Mouse (Mus musculus) midbrain, embryonic 16.5 days (tissue): ENCODE measurements around the gene Slc26a3. TPM values are rescaled to one million over a fixed set of nuclear protein-coding genes. Genes with fewer than 3 reads are reported as not detected.

Source experiments
- ATAC-seq: fragments of 200-750 bp; cut with Nextera tagmentation; 2 replicates; pipeline ENCODE4 v1.8.0; 2017; ENCODE audit warnings: moderate TSS enrichment
- H3K27ac ChIP-seq: fragments of 300-500 bp; sonication (generic); 2 replicates; pipeline ENCODE4 v1.5.1; 2014; ENCODE audit warnings: mild to moderate bottlenecking, low read length, mixed read lengths
- H3K27me3 ChIP-seq: fragments of 300-500 bp; sonication (generic); 2 replicates; pipeline ENCODE4 v1.6.1; 2014; ENCODE audit warnings: low read depth, low read length, mixed read lengths; ENCODE audit not compliant: control insufficient read depth, insufficient read depth
- H3K36me3 ChIP-seq: fragments of 300-500 bp; sonication (generic); 2 replicates; pipeline ENCODE4 v1.6.1; 2014; ENCODE audit warnings: mild to moderate bottlenecking, low read length, moderate library complexity, mixed read lengths; ENCODE audit not compliant: control insufficient read depth, insufficient read depth
- H3K4me1 ChIP-seq: fragments of 300-500 bp; sonication (generic); 2 replicates; pipeline ENCODE4 v1.6.1; 2014; ENCODE audit warnings: mild to moderate bottlenecking, low read length, mixed read lengths; ENCODE audit not compliant: control insufficient read depth, insufficient read depth
- H3K4me2 ChIP-seq: fragments of 300-500 bp; sonication (generic); 2 replicates; pipeline ENCODE4 v1.6.1; 2014; ENCODE audit warnings: mild to moderate bottlenecking, low read length, mixed read lengths
- H3K4me3 ChIP-seq: fragments of 300-500 bp; sonication (generic); 2 replicates; pipeline ENCODE4 v1.5.1; 2014; ENCODE audit warnings: low read depth, mild to moderate bottlenecking, low read length, moderate library complexity, mixed read lengths
- H3K9ac ChIP-seq: fragments of 300-500 bp; sonication (generic); 2 replicates; pipeline ENCODE4 v1.6.1; 2014; ENCODE audit warnings: low read depth, low read length, mixed read lengths
- H3K9me3 ChIP-seq: fragments of 300-500 bp; sonication (generic); replicated peaks from 2 replicates; pipeline ENCODE4 v1.6.1; 2014; ENCODE audit warnings: mild to moderate bottlenecking, low read length, mixed read lengths; ENCODE audit not compliant: control insufficient read depth, poor library complexity, severe bottlenecking
- WGBS: fragments of 180-500 bp; shearing (Covaris S2); extraction: QIAGEN DNeasy Blood & Tissue Kit; methylation state at CpG from one replicate; pipeline ENCODE4 v1.1.7; 2014; 5-methylcytosine and 5-hydroxymethylcytosine counted together
- polyA plus RNA-seq: library from polyadenylated mRNA; unstranded; fragments of >200 nt; fragmentation: Nextera tagmentation; extraction: Ambion mirVana; gene quantifications from 2 replicates; pipeline ENCODE4 v1.2.1, GENCODE M21; 2015

The Slc26a3 gene
- polyA plus RNA-seq = 0.09 TPM in 1 of 2 replicates, not detected in the other

GRCm38 (mm10) chr12:31390571-31390970 lies at the start of gene Slc26a3:
Gene Slc26a3, plus strand, starts transcription at chr12:31390871.
- Histone ChIP-seq H3K4me3 (no peak within 1 kb of the TSS), H3K4me2 (no peak within 1 kb of the TSS), H3K36me3 (no peaks in the 10 kb centered on the region), H3K9me3 (no peaks in the 10 kb centered on the region), H3K27me3 (no peaks in the 10 kb centered on the region), H3K27ac (no peak within 1 kb of the TSS), H3K9ac (no peak within 1 kb of the TSS), H3K4me1 (no peaks in the 10 kb centered on the region)
- 81% methylated on average over 3 of the region's 3 CpGs for WGBS
- ATAC-seq = no peak

- peaks cover 13% of the 10 kb centered on the region for H3K4me1 ChIP-seq
- ATAC-seq = no peak
- WGBS = 31% methylated on average over 15 of the region's 15 CpGs
- no peak overlapping the region; the same call in 1 of the 2 replicates for H3K27ac ChIP-seq
- H3K36me3 ChIP-seq = peaks cover 6% of the 10 kb centered on the region; the same call in 1 of the 2 replicates
- H3K4me3 ChIP-seq = peak overlapping the region; percentile 97
- peak overlapping the region; percentile 88 for H3K9ac ChIP-seq
- no peaks in the 10 kb centered on the region for H3K9me3 ChIP-seq
- peak overlapping the region; percentile 84 for H3K4me2 ChIP-seq
- no peaks in the 10 kb centered on the region for H3K27me3 ChIP-seq
Observed at GRCm38 (mm10) chr12:31350191-31350943, 40.3 kb upstream of the Slc26a3 start.

- peaks cover 13% of the 10 kb centered on the region for H3K4me1 ChIP-seq
- no peaks in the 10 kb centered on the region for H3K27me3 ChIP-seq
- peak; percentile 100 for ATAC-seq
- 5% methylated on average over 65 of the region's 66 CpGs for WGBS
- H3K4me2 ChIP-seq = peak within 1 kb of the TSS; percentile 84
- peak within 1 kb of the TSS; percentile 88 for H3K9ac ChIP-seq
- H3K36me3 ChIP-seq = peaks cover 6% of the 10 kb centered on the region; the same call in 1 of the 2 replicates
- peak within 1 kb of the TSS; percentile 75 for H3K27ac ChIP-seq
- H3K9me3 ChIP-seq = no peaks in the 10 kb centered on the region
- peak within 1 kb of the TSS; percentile 97 for H3K4me3 ChIP-seq
Observed at GRCm38 (mm10) chr12:31350944-31351928, 39.4 kb upstream of the Slc26a3 start, which contains the start of gene Dld. Gene Dld, minus strand, starts transcription at chr12:31351453.

- H3K27ac ChIP-seq = no peak overlapping the region
- H3K9ac ChIP-seq = no peak overlapping the region
- no peaks in the 10 kb centered on the region for H3K9me3 ChIP-seq
- no peak overlapping the region for H3K4me2 ChIP-seq
- H3K27me3 ChIP-seq = no peaks in the 10 kb centered on the region
- no peak overlapping the region for H3K4me3 ChIP-seq
- 57% methylated on average over 3 of the region's 3 CpGs for WGBS
- H3K4me1 ChIP-seq = no peaks in the 10 kb centered on the region
- H3K36me3 ChIP-seq = no peaks in the 10 kb centered on the region
- no peak for ATAC-seq
Observed at GRCm38 (mm10) chr12:31366428-31366827, 24.2 kb upstream of the Slc26a3 start.

- Histone ChIP-seq H3K4me3 (no peak overlapping the region), H3K4me2 (no peak overlapping the region), H3K27me3 (no peaks in the 10 kb centered on the region), H3K9me3 (no peaks in the 10 kb centered on the region), H3K4me1 (no peaks in the 10 kb centered on the region), H3K27ac (no peak overlapping the region), H3K36me3 (no peaks in the 10 kb centered on the region), H3K9ac (no peak overlapping the region)
- ATAC-seq = no peak
- WGBS = 78% methylated on average over 5 of the region's 5 CpGs
Observed at GRCm38 (mm10) chr12:31367721-31368120, 22.9 kb upstream of the Slc26a3 start.

- no peaks in the 10 kb centered on the region for H3K36me3 ChIP-seq
- 79% methylated on average over 1 of the region's 1 CpGs for WGBS
- ATAC-seq = 0 out of 2 replicates have a peak, but pooled peaks have one; percentile 18
- no peaks in the 10 kb centered on the region for H3K9me3 ChIP-seq
- H3K4me2 ChIP-seq = no peak overlapping the region
- no peak overlapping the region for H3K9ac ChIP-seq
- H3K4me1 ChIP-seq = no peaks in the 10 kb centered on the region
- no peak overlapping the region for H3K27ac ChIP-seq
- no peaks in the 10 kb centered on the region for H3K27me3 ChIP-seq
- no peak overlapping the region for H3K4me3 ChIP-seq
Observed at GRCm38 (mm10) chr12:31369118-31369517, 21.6 kb upstream of the Slc26a3 start.

- Histone ChIP-seq H3K4me2 (no peak overlapping the region), H3K27me3 (no peaks in the 10 kb centered on the region), H3K4me3 (no peak overlapping the region), H3K27ac (no peak overlapping the region), H3K36me3 (no peaks in the 10 kb centered on the region), H3K4me1 (no peaks in the 10 kb centered on the region), H3K9me3 (no peaks in the 10 kb centered on the region), H3K9ac (no peak overlapping the region)
- 92% methylated on average over 7 of the region's 7 CpGs for WGBS
- no peak for ATAC-seq
Observed at GRCm38 (mm10) chr12:31369656-31370055, 21.0 kb upstream of the Slc26a3 start.

- peaks cover 13% of the 10 kb centered on the region for H3K4me1 ChIP-seq
- 36% methylated on average over 9 of the region's 9 CpGs for WGBS
- no peaks in the 10 kb centered on the region for H3K27me3 ChIP-seq
- no peaks in the 10 kb centered on the region for H3K9me3 ChIP-seq
- peak; percentile 85 for ATAC-seq
- H3K27ac ChIP-seq = no peak overlapping the region
- H3K4me2 ChIP-seq = peak overlapping the region; percentile 39
- no peaks in the 10 kb centered on the region for H3K36me3 ChIP-seq
- H3K9ac ChIP-seq = 0 out of 2 replicates have a peak overlapping the region, but pooled peaks have one; percentile 38
- no peak overlapping the region for H3K4me3 ChIP-seq
Observed at GRCm38 (mm10) chr12:31374603-31375282, 15.9 kb upstream of the Slc26a3 start.
